Comparison of ENCODE assay signal across 9 mouse cellular contexts in genomic region chr11:120268195-120268967, GRCm38 (mm10). TPM values are rescaled to one million over a fixed set of nuclear protein-coding genes. Genes with fewer than 3 reads are reported as not detected.
A peak's percentile ranks its signal among the peaks of the same experiment; 100 is the strongest.
DNase-seq lines count a peak whose midpoint lies in the region; ATAC-seq lines count a peak whose summit lies in the region.
"Had no signal": no experiment of that assay in that cellular context is flagged by ENCODE, and none has a peak within 500 bp of the region (broad histone marks: within the 10 kb centered on the region; RNA-seq: fewer than 3 reads in every experiment).

No protein-coding gene starts in this region.

- H3K27me3 ChIP-seq in lung, embryonic 15.5 days, result no peaks in the 10 kb centered on the region; the same call in 1 of the 2 replicates
- no peaks in the 10 kb centered on the region for H3K27me3 ChIP-seq in embryonic facial prominence, embryonic 10.5 days (replicated peaks; ENCODE audit: low read depth, poor library complexity, severe bottlenecking)
- H3K27me3 ChIP-seq: limb, embryonic 12.5 days had no signal

- H3K4me2 ChIP-seq in lung, embryonic 15.5 days, result no peak overlapping the region
- H3K4me2 ChIP-seq: limb, embryonic 12.5 days had no signal

- no peak for DNase-seq in lung, postnatal 25 days (ENCODE audit: low spot score)
- DNase-seq in embryonic facial prominence, embryonic 10.5 days (ENCODE audit: low spot score), result no peak
- DNase-seq in left cerebral cortex, postnatal 14 days (ENCODE audit: low spot score in 2 of 2), result peak; percentile 69 to 83
- peak; percentile 64 for DNase-seq in thymus, postnatal 14 days
- no peak for DNase-seq in urinary bladder, postnatal 36 days (ENCODE audit: low spot score in 2 of 2)
- DNase-seq in kidney, adult 9 months, result no peak
- DNase-seq in yolk sac, embryonic 10.5 days (ENCODE audit: low spot score), result no peak

- H3K9ac ChIP-seq in lung, embryonic 15.5 days, result no peak overlapping the region
- H3K9ac ChIP-seq: limb, embryonic 12.5 days had no signal

- H3K9me3 ChIP-seq in lung, embryonic 15.5 days, result no peaks in the 10 kb centered on the region
- H3K9me3 ChIP-seq in embryonic facial prominence, embryonic 10.5 days, result no peaks in the 10 kb centered on the region
- H3K9me3 ChIP-seq: limb, embryonic 12.5 days had no signal

- peaks cover 21% of the 10 kb centered on the region for H3K36me3 ChIP-seq in lung, embryonic 15.5 days
- peaks cover 98% of the 10 kb centered on the region for H3K36me3 ChIP-seq in embryonic facial prominence, embryonic 10.5 days (replicated peaks)

- H3K4me3 ChIP-seq in lung, embryonic 15.5 days, result no peak overlapping the region
- H3K4me3 ChIP-seq in embryonic facial prominence, embryonic 10.5 days, result no peak overlapping the region
- H3K4me3 ChIP-seq: limb, embryonic 12.5 days had no signal

- ATAC-seq in lung, embryonic 15.5 days (ENCODE audit: borderline replicate concordance, extremely low read depth, low FRiP score, low TSS enrichment), result 0 out of 2 replicates have a peak, but pooled peaks have one; percentile 3

- H3K27ac ChIP-seq in lung, embryonic 15.5 days, result no peak overlapping the region
- 0 out of 2 replicates have a peak overlapping the region, but pooled peaks have one; percentile 5 for H3K27ac ChIP-seq in embryonic facial prominence, embryonic 10.5 days (replicated peaks)

- intact Hi-C loops in left cerebral cortex, postnatal 14 days (cut with DNase I), result loop anchor here (5.0 kb wide), 1 partner anchor 39 kb away; no protein-coding TSS in a partner anchor

- H3K4me1 ChIP-seq in lung, embryonic 15.5 days, result peaks cover 47% of the 10 kb centered on the region
- H3K4me1 ChIP-seq in embryonic facial prominence, embryonic 10.5 days, result peaks cover 73% of the 10 kb centered on the region

- WGBS in lung, embryonic 15.5 days, result 73% methylated on average over 10 of the region's 10 CpGs
- WGBS in embryonic facial prominence, embryonic 10.5 days, result 85% methylated on average over 10 of the region's 10 CpGs

RNA-seq across cellular contexts. Expression of gene Bahcc1, which starts 35.6 kb away (rescaled TPM):
- 8.7 and 9.2 TPM in 2 replicates for polyA plus RNA-seq in lung, embryonic 15.5 days (2015; fragmentation: Nextera tagmentation; extraction: Ambion mirVana)
- polyA plus RNA-seq in embryonic facial prominence, embryonic 10.5 days (2016; fragmentation: Nextera tagmentation; extraction: Ambion mirVana), result 18.0 and 18.4 TPM in 2 replicates
- total RNA-seq in left cerebral cortex, postnatal 14 days (2021), result 10 to 100 TPM; 16.4 to 17.6 TPM

Comparison
In these comparisons a context has a peak if more than half of its experiments do, and no peak if none do; other contexts are left out.
1. DNase-seq: peak in left cerebral cortex, postnatal 14 days (2 of 2) and thymus, postnatal 14 days (single experiment); none in lung, postnatal 25 days (single experiment), embryonic facial prominence, embryonic 10.5 days (single experiment), urinary bladder, postnatal 36 days (0 of 2), kidney, adult 9 months (single experiment) and yolk sac, embryonic 10.5 days (single experiment).